Mouse (Mus musculus) heart, postnatal 0 days (tissue): ENCODE results near the gene Dnah8.

Source experiments
- CTCF ChIP-seq: IDR thresholded peaks from 2 replicates; pipeline ENCODE4 v1.5.1; 2016; ENCODE audit warnings: antibody characterized with exemption, control low read depth, low read depth
- EP300 ChIP-seq: IDR thresholded peaks from 2 replicates; pipeline ENCODE4 v1.6.1; 2016; ENCODE audit warnings: antibody characterized with exemption, low read depth

- no peak for TF ChIP-seq CTCF
- no peak for TF ChIP-seq EP300
Observed at GRCm38 (mm10) chr17:30912536-30912935, 288.4 kb downstream of the Dnah8 start.
